Mouse (Mus musculus) ovary, postnatal 10 days (tissue): ENCODE results near the gene Enpep.

ENCODE experiments used
- DNase-seq: peaks from one replicate; pipeline ENCODE4 v3.0.0; 2022; ENCODE audit warnings: low spot score

Gene Enpep

GRCm38 (mm10) chr3:129312511-129312910 is 20.0 kb downstream of the Enpep start:
- DNase-seq = no peak

GRCm38 (mm10) chr3:129311951-129312350 is 20.6 kb downstream of the Enpep start:
- DNase-seq = no peak

DNA sequence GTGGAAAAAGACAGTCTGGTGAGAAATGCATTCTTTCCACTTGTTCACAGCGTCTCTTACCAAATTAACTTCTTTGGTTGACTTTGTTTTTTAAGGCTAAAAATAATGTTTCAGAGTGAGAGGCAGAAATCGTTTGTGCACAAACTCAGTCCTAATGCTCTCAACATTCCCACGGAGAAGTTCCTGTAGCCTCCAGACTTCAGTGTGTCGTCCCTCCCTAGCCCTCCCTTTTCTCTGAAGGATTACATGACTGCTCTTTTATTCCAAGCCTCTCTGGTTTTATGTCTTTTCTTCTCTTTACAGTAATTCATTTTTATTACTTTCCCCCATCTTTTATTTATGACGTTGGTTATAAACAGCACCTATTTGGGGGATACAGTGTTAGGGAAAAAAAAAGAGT is 22.6 kb downstream of the Enpep start:
- DNase-seq = no peak

- DNase-seq = no peak
Measured at GRCm38 (mm10) chr3:129308876-129309275, 23.6 kb downstream of the Enpep start.

GRCm38 (mm10) chr3:129308102-129308752 is 24.3 kb downstream of the Enpep start:
- no peak for DNase-seq

GRCm38 (mm10) chr3:129303941-129304340 is 28.6 kb downstream of the Enpep start:
- DNase-seq = no peak

- DNase-seq = no peak
Measured at GRCm38 (mm10) chr3:129299874-129300273, 32.6 kb downstream of the Enpep start.

- DNase-seq = no peak
Measured at GRCm38 (mm10) chr3:129298606-129299005, 33.9 kb downstream of the Enpep start.

DNA sequence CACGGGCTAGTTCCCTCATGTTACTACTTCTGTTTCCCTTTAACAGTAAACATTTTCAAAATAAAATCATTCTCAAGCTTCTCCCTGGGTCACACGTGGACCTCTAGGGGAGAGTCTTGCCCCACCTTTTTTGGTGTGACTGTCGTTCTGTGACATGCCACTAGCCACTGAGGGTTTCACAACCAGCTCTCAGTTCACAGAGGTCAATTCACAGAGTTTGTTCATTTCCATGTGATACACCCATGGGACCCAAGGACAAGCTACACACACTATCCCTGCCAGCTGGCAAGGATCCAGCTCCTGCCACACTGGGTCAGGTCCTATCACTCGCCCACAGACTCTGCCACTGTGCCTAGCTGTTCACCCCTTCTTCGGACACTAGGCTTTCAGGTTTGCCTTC is 35.5 kb downstream of the Enpep start:
- no peak for DNase-seq

- no peak for DNase-seq
Measured at GRCm38 (mm10) chr3:129295883-129296282, 36.6 kb downstream of the Enpep start.

DNA sequence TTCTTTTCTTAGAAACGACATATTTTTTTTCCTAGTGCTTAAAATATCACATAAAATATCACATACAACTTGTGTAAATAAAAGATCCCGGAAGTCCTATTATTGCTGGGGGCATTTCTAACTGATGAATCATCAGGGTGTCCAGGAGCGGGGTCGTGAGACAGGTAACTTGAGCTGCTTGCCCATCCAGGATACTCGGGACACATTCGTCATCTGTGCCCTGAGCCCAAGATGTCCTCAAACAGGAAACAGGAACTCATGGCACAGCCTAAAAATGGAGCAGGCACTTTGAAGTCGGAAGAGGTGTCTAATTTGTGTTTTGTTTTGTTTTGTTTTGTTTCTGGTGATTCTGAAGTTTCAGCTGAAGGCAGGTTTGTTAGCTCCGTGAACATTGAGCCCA is 43.0 kb downstream of the Enpep start:
- no peak for DNase-seq

DNA sequence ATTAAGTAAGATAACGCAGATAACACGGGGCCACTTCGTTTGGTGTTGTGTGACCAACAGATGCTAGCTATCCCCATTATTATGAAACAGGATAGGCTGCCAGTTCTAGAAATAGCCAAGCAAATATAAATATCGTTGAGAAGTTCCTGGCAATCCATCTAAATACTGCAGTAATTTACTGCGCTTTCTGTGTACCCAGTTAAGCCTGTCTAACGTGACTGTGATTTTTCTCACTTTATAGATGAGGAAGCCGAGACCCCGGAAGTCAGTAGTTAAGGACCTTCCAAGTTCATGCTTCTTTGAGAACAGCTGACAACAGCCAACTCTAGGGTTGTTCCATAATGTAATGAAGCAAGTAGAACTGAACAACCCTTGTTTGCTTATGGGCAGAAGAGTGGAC is 45.4 kb downstream of the Enpep start:
- no peak for DNase-seq

- DNase-seq = no peak
Measured at GRCm38 (mm10) chr3:129286426-129286825, 46.1 kb downstream of the Enpep start.

DNA sequence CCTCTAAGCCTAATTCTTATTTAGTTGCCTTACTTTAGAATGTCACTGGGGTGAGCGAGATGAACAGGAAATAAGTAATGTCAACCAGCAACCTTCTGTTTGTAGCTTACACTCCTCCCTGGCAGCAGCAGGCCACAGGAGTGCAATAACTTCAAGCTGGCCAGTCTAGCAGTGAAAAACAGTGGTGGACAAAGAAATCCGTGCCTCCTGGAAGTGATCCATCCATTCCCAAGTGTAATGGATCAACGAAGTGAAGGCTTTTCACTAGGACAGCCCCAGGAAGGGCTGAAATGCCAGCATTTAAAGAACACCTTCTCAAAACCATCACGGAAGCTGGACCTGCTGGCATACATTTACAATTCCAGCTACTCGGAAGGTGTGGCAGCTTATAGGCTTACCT is 48.2 kb downstream of the Enpep start:
- DNase-seq = no peak

GRCm38 (mm10) chr3:129279441-129279840 is 53.1 kb downstream of the Enpep start:
- DNase-seq = no peak

DNA sequence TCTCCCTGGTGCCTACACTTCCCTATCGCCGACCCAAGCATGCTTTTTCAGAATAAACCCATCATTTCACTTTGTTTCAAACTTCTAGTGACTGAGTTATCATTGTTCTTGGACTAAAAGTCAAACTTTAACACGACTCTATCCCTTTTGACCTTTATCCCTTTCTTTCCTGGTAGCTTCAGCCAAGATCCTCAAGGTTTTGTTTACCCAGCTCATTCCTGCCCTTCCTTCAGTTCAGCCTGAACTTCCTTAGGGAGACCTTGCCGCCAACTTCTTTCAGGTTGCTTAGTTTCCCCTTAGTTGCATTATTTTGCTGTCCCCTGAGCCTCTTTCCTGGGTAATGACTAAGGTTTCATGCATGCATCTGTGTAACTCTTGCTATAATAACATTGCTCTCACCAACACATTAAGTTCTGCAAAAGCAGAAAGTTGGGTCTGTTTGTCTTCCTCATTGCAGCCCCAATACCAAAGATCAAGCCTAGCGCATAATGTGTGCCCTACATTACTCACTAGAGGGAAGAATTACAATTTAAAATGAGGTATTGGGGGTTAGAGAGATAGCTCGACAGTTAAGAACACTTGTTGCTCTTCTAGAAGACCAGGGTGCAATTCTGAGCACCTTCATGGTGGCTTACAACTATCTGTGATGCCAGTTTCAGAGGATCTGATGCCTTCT is 59.2 kb downstream of the Enpep start:
- DNase-seq = no peak

DNA sequence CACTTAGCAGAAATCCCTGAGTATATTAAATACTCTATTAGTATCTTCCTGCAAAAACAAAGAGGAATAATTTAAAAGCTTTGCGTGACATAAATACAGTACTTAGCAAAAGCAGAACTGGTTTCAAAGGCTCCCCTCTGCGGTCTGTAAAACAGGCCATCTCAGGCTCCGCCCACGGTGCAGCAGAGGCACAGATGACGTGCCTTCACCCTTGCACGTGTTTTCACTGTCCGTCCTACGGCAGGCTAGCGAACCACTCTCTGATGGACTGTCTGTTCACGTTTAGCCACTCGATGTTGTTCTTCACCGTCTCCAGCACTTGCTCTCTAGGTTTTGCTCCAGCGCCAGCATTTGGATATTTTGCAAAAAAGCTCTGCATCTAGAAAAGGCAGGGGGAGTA is 62.5 kb downstream of the Enpep start:
- DNase-seq = no peak

- DNase-seq = no peak
Measured at GRCm38 (mm10) chr3:129268886-129269683, 63.4 kb downstream of the Enpep start.

DNA sequence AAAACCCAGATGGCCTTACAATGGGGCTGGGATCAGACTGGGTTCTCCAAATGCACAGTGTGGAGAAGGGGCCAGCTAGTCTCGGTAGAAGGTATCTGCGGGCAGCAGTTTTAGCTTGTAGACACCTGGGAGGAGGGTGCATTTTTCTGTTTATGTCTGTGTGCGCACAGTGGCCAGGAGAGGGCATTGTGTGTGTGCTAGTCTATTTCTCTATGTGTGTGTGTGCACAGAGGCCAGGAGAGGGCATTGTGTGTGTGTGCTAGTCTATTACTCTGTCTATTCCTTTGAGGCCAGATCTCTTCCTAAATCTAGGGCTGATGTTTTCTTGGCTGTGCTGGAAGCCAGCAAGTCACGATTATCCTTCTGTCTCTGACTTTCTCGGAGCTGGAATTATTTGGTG is 74.0 kb downstream of the Enpep start:
- DNase-seq = no peak

DNA sequence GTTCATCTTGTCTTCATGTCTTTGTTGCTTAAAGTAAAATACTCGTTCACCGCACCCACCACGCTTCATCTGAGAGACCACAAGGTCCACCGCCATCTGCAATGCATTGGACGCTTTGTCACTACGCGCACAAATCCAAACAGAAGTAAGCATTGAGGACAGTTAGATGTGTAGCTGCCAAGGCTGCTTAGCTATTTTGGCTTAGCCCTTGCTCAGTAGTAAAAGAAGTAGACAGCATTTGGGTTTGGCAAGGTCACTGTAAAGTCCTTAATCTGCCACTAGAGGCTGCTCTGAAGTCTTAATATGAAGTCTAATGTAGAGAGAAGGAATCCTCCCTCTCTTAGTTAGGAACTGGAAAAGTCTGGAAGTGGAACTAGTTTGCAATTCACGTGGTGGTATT is 75.8 kb downstream of the Enpep start:
- DNase-seq = no peak

DNA sequence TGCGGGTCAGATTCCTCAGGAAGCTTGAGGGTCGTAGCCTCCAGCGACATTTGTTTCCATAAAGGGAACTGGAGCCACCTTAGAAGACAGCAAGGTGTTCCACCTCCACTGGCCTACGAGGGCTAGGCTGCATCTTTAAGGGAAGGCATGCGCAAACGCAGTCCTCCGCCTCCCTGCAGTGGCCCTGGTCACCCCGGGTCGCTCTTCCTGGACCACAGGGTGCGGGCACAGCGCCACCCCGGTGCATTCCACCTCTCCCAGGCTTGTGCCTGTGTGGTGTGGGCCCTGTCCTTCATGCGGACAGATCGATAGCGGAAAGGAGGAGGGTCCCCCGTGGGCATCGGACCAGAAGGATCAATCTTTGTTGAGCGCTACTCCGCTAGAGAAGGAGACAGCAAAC is 76.2 kb downstream of the Enpep start:
- DNase-seq = no peak

DNA sequence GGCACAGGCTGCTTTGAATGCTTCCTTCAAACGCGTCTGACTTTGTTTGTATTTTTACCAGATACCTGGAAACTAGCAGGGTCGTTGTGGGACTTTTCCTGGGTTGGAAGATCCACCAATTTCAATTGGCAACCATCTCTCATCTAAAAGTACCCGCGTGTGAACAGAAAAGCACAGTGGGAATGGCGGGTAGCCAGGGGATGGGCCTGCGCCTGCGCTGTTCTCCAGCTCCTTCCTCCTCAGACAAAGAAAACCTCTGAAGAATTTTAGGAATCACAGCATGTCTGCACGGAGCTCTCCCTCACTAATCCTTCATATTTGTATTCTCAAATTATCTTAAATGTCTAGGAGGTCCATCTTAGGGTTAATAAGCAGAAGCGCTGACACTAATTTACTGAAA is 78.3 kb downstream of the Enpep start:
- no peak for DNase-seq

DNA sequence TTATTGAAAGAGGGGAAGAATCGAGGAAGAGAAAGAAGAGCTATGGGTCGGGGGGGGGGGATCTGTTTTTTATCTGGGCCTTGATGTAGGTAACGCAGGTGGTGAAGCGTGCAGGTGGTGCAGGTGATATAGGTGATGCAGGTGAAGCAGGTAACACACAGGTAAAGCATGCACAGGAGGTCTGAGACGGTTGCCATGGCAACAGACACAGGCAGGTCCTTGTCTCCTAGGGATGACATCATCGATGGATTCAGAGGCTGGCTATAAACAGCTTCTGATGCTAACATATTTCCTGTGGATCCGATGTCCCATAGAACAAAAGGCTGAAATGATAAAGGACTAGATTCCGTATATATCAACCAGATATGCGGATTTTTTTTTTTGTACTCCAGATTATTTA is 81.5 kb downstream of the Enpep start:
- DNase-seq = no peak
